Mouse (Mus musculus): ENCODE results near the gene Zmiz2. TPM values are rescaled to one million over a fixed set of nuclear protein-coding genes. Genes with fewer than 3 reads are reported as not detected.
A peak's percentile ranks its signal among the peaks of the same experiment; 100 is the strongest.

The Zmiz2 gene
- polyA plus RNA-seq, 1 experiment from 2014 or later: 8.7 TPM

GRCm38 (mm10) chr11:6420722-6421350 lies 32.0 kb downstream of the Zmiz2 start:
- no peaks in the 10 kb centered on the region for H3K9me3 ChIP-seq (ENCODE audit: low read length)
- no peak for DNase-seq (ENCODE audit: low spot score)
- 71% methylated on average over 2 of the region's 2 CpGs for WGBS
- peaks cover 11% of the 10 kb centered on the region for H3K4me1 ChIP-seq (ENCODE audit: insufficient read depth, low read depth, low read length)
- H3K27me3 ChIP-seq (replicated peaks; ENCODE audit: insufficient read depth, low read length): no peaks in the 10 kb centered on the region
- H3K36me3 ChIP-seq (ENCODE audit: insufficient read depth, low read length): peaks cover 30% of the 10 kb centered on the region; the same call in 1 of the 2 replicates
- ATAC-seq: no peak
- no peak overlapping the region for H3K4me3 ChIP-seq (ENCODE audit: low read depth, low read length)
- H3K27ac ChIP-seq (ENCODE audit: low read length): no peak overlapping the region
- no peak overlapping the region for H3K4me2 ChIP-seq (replicated peaks; ENCODE audit: low read depth, low read length)
- TF ChIP-seq CTCF (IDR thresholded peaks at IDR 0.05) (no peak), EP300 (IDR thresholded peaks at IDR 0.05) (no peak)
- H3K9ac ChIP-seq (replicated peaks; ENCODE audit: low read depth): no peak overlapping the region

GRCm38 (mm10) chr11:6430186-6430585 lies 41.3 kb downstream of the Zmiz2 start:
- DNase-seq (ENCODE audit: low spot score) (no peak), ATAC-seq (no peak)
- Histone ChIP-seq H3K36me3 (ENCODE audit: insufficient read depth, low read length) (peaks cover 21% of the 10 kb centered on the region), H3K4me2 (replicated peaks; ENCODE audit: low read depth, low read length) (no peak overlapping the region), H3K27ac (ENCODE audit: low read length) (no peak overlapping the region), H3K9me3 (ENCODE audit: low read length) (no peaks in the 10 kb centered on the region), H3K4me3 (ENCODE audit: low read depth, low read length) (no peak overlapping the region), H3K27me3 (replicated peaks; ENCODE audit: insufficient read depth, low read length) (no peaks in the 10 kb centered on the region), H3K4me1 (ENCODE audit: insufficient read depth, low read depth, low read length) (no peaks in the 10 kb centered on the region), H3K9ac (replicated peaks; ENCODE audit: low read depth) (no peak overlapping the region)
- WGBS: 90% methylated on average over 7 of the region's 7 CpGs
- TF ChIP-seq EP300 (IDR thresholded peaks at IDR 0.05) (no peak), CTCF (IDR thresholded peaks at IDR 0.05) (no peak)

GRCm38 (mm10) chr11:6436442-6436841 lies 47.6 kb downstream of the Zmiz2 start:
- Histone ChIP-seq H3K9me3 (ENCODE audit: low read length) (no peaks in the 10 kb centered on the region), H3K36me3 (ENCODE audit: insufficient read depth, low read length) (peaks cover 13% of the 10 kb centered on the region), H3K27ac (ENCODE audit: low read length) (no peak overlapping the region), H3K4me3 (ENCODE audit: low read depth, low read length) (no peak overlapping the region), H3K9ac (replicated peaks; ENCODE audit: low read depth) (no peak overlapping the region), H3K27me3 (replicated peaks; ENCODE audit: insufficient read depth, low read length) (no peaks in the 10 kb centered on the region), H3K4me1 (ENCODE audit: insufficient read depth, low read depth, low read length) (no peaks in the 10 kb centered on the region), H3K4me2 (replicated peaks; ENCODE audit: low read depth, low read length) (no peak overlapping the region)
- ATAC-seq (0 out of 2 replicates have a peak, but pooled peaks have one; percentile 41), DNase-seq (ENCODE audit: low spot score) (peak; percentile 60)
- 73% methylated on average over 8 of the region's 8 CpGs for WGBS
- no peak for TF ChIP-seq EP300 (IDR thresholded peaks at IDR 0.05)
- peak; percentile 84 for TF ChIP-seq CTCF (IDR thresholded peaks at IDR 0.05)

GRCm38 (mm10) chr11:6437667-6438066 lies 48.8 kb downstream of the Zmiz2 start:
- no peaks in the 10 kb centered on the region for H3K9me3 ChIP-seq (ENCODE audit: low read length)
- no peak overlapping the region for H3K9ac ChIP-seq (replicated peaks; ENCODE audit: low read depth)
- H3K27me3 ChIP-seq (replicated peaks; ENCODE audit: insufficient read depth, low read length): no peaks in the 10 kb centered on the region
- DNase-seq (ENCODE audit: low spot score): no peak
- H3K4me1 ChIP-seq (ENCODE audit: insufficient read depth, low read depth, low read length): no peaks in the 10 kb centered on the region
- H3K36me3 ChIP-seq (ENCODE audit: insufficient read depth, low read length): peaks cover 13% of the 10 kb centered on the region
- TF ChIP-seq EP300 (IDR thresholded peaks at IDR 0.05): no peak
- TF ChIP-seq CTCF (IDR thresholded peaks at IDR 0.05): no peak
- no peak for ATAC-seq
- 95% methylated on average over 2 of the region's 2 CpGs for WGBS
- no peak overlapping the region for H3K4me2 ChIP-seq (replicated peaks; ENCODE audit: low read depth, low read length)
- no peak overlapping the region for H3K27ac ChIP-seq (ENCODE audit: low read length)
- H3K4me3 ChIP-seq (ENCODE audit: low read depth, low read length): no peak overlapping the region

GRCm38 (mm10) chr11:6440171-6440570 lies 51.3 kb downstream of the Zmiz2 start:
- Histone ChIP-seq H3K4me1 (ENCODE audit: insufficient read depth, low read depth, low read length) (peaks cover 3% of the 10 kb centered on the region; the same call in 1 of the 2 replicates), H3K4me2 (replicated peaks; ENCODE audit: low read depth, low read length) (no peak overlapping the region), H3K9ac (replicated peaks; ENCODE audit: low read depth) (no peak overlapping the region), H3K4me3 (ENCODE audit: low read depth, low read length) (no peak overlapping the region), H3K9me3 (ENCODE audit: low read length) (no peaks in the 10 kb centered on the region), H3K36me3 (ENCODE audit: insufficient read depth, low read length) (peaks cover 13% of the 10 kb centered on the region; the same call in 1 of the 2 replicates), H3K27ac (ENCODE audit: low read length) (no peak overlapping the region), H3K27me3 (replicated peaks; ENCODE audit: insufficient read depth, low read length) (no peaks in the 10 kb centered on the region)
- TF ChIP-seq EP300 (IDR thresholded peaks at IDR 0.05) (no peak), CTCF (IDR thresholded peaks at IDR 0.05) (no peak)
- ATAC-seq: no peak
- no peak for DNase-seq (ENCODE audit: low spot score)
- 94% methylated on average over 4 of the region's 4 CpGs for WGBS

DNA sequence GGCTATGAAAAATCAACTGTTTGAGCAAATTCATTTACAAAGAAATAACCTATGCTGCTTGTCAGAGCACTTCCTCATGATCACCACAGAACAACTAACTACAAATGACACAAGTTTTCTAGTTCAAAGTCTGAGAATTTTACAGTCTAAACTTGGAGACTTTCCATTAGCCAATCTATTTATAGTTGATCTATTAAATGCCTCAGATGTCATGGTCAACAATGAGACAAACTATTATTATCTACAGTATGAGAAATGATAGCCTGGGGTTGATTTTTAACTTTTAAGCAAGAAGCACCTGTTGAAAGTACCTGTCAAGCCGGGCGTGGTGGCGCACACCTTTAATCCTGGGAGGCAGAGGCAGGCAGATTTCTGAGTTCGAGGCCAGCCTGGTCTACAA lies 53.7 kb downstream of the Zmiz2 start:
- DNase-seq (ENCODE audit: low spot score): no peak
- H3K36me3 ChIP-seq (ENCODE audit: insufficient read depth, low read length): 0 out of 2 replicates have a peak, but pooled peaks cover 5% of the 10 kb centered on the region
- TF ChIP-seq EP300 (IDR thresholded peaks at IDR 0.05): no peak
- TF ChIP-seq CTCF (IDR thresholded peaks at IDR 0.05): no peak

More for the DNA sequence above, 53.7 kb downstream of the Zmiz2 start:
- Histone ChIP-seq H3K9ac (replicated peaks; ENCODE audit: low read depth) (no peak overlapping the region), H3K9me3 (ENCODE audit: low read length) (no peaks in the 10 kb centered on the region), H3K27ac (ENCODE audit: low read length) (no peak overlapping the region), H3K4me1 (ENCODE audit: insufficient read depth, low read depth, low read length) (peaks cover 3% of the 10 kb centered on the region; the same call in 1 of the 2 replicates), H3K4me3 (ENCODE audit: low read depth, low read length) (no peak overlapping the region), H3K27me3 (replicated peaks; ENCODE audit: insufficient read depth, low read length) (no peaks in the 10 kb centered on the region), H3K4me2 (replicated peaks; ENCODE audit: low read depth, low read length) (no peak overlapping the region)
- no peak for ATAC-seq
- 94% methylated on average over 4 of the region's 4 CpGs for WGBS
